Mouse (Mus musculus) spleen, postnatal 36 days (tissue): ENCODE results near the gene Inca1.

Experiments used
- DNase-seq, 2 experiments: peaks; one replicate each; pipeline ENCODE4 v3.0.0; 2022; ENCODE audit warnings: low spot score in 2 of 2, mixed read lengths in 1 of 2

The Inca1 gene

DNA sequence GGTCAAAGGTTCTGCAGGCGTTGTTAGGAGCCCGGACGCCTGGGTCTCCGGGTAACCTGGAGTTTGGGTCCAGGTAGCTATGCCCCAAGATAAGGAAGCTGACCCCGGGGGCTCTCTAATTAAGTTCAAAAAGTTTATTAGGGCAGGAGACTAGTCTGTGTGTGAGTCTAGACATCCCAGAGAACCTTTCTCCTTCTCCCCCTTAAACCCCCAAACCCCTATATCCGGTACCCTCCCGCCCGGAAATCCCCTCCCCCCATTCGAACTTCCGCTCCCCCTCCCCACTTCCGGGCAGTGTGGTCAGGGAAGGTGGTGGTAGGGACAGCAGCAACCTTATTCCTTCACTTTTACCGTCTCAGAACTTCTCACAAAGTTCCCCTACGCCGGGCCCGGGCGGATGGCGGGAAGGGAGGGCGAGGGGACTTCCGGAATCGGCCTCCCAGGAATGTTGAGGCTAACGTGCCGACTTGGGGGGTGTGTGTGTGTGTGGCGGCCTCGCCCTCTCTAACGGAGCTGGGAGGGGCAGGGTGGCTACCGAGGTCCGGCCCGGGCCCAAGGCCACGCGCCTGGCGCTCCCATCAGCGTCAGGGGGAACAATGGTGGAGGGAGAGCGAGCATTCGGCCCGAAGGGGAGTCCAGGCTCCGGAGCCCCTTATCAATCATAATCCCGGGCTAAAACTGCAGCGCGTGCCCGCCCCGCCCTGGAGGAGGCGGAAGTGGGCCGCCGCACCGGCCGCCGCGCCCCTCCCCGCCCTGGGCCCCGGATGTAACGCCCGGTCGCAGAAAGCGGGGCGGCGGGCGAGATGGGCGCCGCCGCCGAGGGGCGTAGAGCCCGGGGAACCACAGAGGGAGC, 46.4 kb downstream of the Inca1 start:
- DNase-seq = peak; percentile 80 to 81

DNA sequence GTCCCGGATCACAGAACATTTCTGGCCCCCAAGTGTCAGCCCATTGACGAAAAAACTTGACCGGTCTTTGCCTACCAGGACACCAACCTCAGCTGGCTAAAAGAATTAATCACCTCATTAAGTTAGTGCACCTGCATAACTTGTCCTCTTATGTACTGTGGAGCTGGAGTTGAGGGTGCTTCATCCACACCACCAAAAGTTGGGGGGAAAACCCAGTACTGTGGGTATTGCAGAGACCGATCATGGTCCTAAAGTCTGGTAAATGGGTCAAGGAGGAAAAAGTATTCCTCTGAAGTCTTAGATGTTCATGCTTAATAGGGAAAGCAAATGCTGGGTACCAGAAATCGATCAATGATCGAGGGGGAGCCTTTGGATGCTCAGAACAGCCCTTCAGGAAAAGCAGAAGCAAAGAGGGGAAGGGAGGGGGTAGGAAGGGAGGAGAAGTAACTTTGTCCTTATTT, 47.0 kb downstream of the Inca1 start:
- DNase-seq = no peak

- DNase-seq = peak in 1 of 2 experiments; percentile 49
Measured at GRCm38 (mm10) chr11:70652029-70652883, 47.7 kb downstream of the Inca1 start.

DNA sequence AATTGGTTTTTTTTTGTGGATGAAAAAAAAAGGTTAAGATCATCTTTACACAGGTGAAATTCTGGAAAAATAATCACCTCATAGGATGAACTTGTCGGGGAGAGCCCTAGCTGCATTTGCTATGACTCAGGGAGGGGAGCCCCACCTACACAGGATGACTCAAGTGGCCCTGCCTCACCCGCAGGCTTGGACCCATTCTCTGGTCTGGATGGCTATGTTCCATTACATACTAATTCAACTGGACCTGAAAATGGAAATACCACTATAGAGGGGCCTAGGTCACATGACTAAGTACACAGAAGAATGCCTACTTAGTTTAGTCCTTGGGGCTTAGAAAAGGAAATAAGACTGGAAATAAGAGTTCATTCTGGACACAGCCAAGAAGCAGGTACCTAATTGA, 48.6 kb downstream of the Inca1 start:
- DNase-seq = peak in 1 of 2 experiments; percentile 44

DNA sequence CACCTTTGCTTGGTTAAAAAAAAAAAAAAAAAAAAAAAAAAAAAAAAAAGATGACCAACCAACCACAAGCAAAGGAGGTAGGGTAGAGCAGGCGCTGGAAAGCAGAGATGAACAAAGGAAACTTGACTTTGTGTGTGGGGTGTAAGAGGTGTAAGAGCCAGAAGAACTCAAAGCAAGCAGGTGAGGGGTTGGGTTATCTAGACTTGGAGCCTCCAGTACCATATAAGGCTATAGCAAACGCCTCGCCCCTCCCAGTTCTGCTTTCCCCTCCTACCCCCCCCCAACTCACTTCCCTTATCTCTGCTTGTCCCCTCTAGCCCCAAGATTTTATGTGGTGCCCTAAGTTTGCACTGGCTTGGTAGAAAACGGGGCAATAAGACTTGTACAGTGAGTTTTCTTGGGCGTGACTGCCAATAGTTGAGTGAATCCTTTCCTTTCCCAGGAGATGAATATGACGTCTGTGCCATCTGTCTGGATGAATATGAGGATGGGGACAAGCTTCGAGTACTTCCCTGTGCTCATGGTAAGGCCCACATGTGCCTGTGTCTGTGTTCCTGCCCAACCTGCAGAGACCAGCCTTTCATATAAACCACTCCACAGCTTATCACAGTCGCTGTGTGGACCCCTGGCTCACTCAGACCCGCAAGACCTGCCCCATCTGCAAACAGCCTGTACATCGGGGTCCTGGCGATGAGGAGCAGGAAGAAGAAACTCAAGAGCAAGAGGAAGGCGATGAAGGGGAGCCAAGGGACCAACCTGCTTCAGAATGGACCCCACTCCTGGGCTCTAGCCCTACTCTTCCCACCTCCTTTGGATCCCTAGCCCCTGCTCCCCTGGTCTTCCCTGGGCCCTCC, 49.4 kb downstream of the Inca1 start:
- DNase-seq = peak; percentile 74 to 79

DNA sequence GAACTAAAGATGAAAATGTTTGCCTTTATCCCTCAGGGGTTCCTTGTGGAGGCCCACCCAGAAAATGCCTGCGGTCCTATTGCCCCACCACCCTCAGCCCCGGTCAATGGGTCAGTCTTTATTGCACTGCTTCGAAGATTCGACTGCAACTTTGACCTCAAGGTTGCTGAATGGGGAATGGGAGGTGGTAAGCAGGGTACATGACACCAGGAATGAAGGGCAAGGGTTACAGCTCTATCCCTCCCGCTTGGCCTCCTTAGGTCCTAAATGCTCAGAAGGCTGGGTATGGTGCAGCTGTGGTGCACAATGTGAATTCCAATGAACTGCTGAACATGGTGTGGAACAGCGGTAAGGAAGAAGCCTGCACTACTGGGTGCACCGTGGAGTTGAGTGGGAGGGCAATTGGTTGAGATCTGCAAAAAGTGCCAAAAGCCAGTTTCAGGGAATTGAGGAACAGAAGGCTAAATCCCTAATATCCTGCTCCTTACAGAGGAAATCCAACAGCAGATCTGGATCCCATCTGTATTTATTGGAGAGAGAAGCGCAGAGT, 50.7 kb downstream of the Inca1 start:
- DNase-seq = no peak

- peak in 1 of 2 experiments; percentile 60 for DNase-seq
Measured at GRCm38 (mm10) chr11:70648512-70648911, 51.4 kb downstream of the Inca1 start.

DNA sequence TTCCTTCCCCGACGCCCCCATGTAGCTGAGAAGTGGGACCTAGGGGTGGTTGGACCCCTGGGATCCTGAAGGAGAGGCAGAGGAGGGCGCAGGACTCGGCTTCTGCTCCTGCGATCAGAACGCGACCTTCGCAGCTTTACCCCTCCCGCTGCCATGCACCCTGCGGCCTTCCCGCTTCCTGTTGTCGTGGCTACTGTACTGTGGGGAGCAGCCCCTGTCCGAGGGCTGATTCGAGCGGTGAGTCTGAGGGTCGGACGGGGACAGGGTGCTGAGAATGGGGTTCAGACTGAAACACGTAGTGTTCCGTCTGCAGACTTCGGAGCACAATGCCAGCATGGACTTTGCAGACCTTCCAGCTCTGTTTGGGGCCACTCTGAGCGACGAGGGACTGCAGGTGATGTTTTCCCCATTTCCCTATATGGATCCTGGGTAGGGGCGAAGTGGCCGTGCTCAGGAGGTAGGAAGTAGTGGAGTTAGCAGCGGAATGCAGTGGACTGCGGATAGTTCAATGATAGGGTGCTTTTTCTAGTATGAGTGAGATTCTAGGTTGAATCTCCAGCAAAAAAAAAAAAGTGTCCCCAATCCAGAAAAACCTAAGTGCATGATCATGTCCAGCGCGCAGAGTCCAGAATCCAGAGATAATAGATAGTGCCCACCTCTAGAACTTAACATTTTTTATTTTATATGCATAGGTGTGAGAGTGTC, 52.1 kb downstream of the Inca1 start:
- DNase-seq = peak in 1 of 2 experiments; percentile 62

DNA sequence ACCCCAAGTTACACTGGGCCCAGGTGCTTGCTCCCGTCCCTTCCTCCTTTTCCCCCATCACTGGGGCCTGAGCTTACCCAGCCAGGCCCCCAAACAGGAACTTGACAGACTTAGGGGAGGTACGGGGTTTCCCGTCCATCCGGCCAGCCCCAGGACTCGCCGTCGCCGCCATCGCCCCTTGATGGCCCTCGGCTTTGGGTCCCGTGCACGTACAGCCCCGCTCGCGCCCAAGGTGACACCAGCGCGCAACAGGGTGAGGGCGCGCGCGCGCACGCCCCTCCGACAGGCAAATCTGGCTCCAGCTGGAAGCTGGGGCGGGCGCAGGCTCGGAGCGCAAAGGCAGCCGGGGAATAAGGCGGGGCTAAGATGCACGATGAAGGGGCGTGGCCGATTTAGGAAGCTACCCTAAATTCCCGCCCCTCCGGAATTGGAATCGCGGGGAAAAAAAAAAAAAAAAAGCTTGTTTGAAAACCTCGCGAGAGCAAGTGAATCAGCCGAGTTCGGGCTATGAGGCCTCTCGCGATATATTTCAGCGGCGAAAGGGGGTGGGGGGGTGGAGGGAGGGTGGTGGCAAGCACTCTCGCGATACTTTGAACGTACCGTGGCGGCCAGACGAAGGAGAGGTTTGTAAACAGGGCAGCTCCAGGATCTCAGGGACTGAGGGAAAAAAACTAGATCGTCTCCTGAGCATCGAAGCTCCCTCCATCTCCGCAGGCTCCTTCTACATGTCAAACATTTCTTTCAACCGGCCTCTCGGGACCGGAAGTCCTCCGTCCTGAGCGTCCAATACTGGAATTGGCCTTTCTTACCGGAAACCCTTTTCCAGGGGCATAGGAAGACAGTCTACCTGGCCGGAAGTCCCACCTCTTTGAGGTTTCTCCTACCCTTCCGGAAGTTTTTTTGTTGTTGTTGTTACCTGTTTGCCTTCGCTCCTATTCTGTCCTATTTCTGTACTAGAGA, 53.0 kb downstream of the Inca1 start, which contains the start of the genes Rnf167 and Slc25a11:
Rnf167 (plus strand) TSS at position 545 of the 960 bp plus-strand sequence.
Slc25a11 (minus strand) TSS at position 789 of the 960 bp plus-strand sequence.
- peak; percentile 97 for DNase-seq

DNA sequence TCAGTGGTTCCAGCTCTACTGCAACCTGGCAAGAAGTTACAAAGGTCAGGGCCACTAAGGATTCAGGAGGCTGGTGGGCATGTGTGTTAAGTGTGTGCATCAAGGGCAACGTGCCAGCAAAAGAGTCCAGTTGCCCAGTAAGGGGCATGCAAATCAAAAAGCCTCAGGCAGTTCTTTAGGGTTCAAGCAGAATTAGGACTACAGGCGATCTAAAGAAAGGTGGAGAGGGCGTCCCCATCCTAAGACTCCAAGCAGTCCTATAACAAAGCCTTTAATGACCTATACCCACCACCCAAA, 53.7 kb downstream of the Inca1 start:
- DNase-seq = no peak

GRCm38 (mm10) chr11:70645461-70646258, 54.3 kb downstream of the Inca1 start:
- no peak for DNase-seq

- DNase-seq = no peak
Measured at GRCm38 (mm10) chr11:70644564-70645103, 55.3 kb downstream of the Inca1 start.

DNA sequence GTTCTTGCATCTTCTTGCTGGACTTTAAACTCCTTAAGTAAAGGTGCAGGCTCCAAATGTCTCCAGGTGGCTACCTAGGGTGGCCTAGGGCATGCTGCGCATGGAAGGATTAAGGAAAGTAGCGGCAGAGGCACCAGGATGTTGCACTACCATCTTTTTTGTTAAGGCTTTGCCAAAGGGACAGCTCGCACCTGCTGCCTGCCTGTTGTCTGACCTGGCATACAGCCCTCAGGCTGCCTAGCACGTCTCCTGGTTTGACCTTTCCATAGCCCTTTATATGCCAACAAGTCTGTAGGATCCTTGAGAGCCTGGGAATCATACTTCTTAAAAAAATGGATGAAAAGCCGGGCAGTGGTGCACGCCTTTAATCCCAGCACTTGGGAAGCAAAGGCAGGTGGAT, 56.9 kb downstream of the Inca1 start:
- no peak for DNase-seq

DNA sequence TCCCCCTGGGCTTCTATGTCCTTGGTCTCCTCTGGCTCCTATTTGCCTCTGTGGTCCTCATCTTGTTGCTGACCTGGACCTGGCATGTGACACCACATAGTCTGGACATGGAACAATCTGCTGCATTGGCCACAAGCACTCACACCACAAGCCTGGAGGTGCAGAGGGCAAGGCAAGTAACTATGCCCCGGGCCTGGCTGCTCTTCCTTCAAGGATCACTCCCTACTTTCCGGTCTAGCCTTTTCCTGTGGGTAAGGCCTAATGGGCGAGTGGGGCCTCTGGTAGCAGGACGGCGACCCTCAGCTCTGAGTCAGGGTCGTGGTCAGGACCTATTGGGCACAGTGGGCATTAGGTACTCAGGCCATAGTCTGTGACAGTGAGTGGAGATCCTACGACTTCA, 58.7 kb downstream of the Inca1 start:
- no peak for DNase-seq

DNA sequence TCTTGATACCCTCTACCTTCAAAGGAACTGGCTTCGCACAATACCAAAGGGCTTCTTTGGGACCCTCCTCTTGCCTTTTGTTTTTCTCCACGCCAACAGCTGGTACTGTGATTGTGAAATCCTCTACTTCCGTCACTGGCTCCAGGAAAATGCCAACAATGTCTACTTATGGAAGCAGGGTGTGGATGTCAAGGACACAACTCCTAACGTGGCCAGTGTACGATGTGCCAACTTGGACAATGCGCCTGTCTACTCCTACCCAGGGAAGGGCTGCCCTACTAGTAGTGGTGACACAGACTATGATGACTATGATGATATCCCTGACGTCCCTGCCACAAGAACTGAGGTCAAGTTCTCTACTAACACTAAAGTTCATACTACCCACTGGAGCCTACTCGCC, 60.0 kb downstream of the Inca1 start:
- no peak for DNase-seq

- DNase-seq = no peak
Measured at GRCm38 (mm10) chr11:70638714-70639278, 61.2 kb downstream of the Inca1 start, which contains the start of gene Gp1ba. TSS of gene Gp1ba (plus strand) at chr11:70639122.
